Mouse (Mus musculus): ENCODE measurements around the gene Gm10428.

Gene Gm10428

DNA sequence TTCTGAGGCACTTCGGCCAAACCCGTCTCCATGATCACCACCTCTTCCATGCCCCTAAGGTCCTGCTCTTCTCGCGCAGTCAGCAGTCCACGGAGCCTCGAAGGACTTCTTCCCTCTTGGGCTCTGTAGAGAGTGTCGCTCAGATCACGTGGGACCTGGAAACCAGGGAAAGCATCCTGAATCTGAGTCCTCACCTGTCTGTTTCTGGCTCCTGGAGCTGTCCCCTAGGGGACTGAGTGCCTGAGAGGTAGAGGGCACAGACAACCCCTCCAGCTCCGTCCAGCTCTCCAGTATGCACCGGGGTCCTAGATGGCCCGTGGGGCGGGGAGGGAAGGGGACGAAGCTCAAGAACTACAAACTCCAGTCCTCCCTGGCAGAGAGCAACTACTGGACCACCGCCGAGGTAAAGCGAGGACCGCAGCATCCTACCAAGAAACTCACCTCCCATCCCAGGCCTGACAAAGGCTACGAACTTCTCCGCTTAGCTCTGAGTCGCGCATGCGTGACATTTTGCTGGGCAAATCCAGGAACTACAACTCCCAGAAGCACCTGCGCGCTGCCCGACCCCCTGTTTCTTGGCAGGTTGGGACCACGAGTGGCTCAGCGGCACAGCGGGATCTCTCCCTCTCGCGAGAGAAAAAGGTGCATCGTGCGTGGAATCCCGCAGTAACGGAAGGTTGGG lies 36.2 kb downstream of the Gm10428 start, which contains the start of gene Zfp286:
Zfp286 (minus strand) TSS at position 528 of the 682 bp plus-strand sequence.
- DNase-seq (ENCODE audit: low spot score) = peak; percentile 98

DNA sequence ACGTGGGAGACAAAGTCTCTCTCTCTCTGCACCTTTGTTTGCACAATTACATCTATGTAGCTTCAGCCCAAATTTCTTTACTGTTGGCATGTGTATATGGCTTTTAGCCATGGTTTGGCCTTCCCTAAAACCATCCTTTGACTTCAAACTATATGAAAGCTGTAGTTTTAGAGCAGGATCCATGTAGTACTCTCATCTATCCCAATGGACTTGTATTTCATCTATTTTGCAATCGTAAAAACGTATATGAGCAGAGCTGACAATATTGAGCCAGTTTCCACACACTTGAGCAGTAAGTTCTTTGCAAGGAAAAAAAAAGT lies 36.7 kb downstream of the Gm10428 start:
- no peak for DNase-seq (ENCODE audit: low spot score)
